ENCODE assay signal across 13 mouse cellular contexts in the genomic region with DNA sequence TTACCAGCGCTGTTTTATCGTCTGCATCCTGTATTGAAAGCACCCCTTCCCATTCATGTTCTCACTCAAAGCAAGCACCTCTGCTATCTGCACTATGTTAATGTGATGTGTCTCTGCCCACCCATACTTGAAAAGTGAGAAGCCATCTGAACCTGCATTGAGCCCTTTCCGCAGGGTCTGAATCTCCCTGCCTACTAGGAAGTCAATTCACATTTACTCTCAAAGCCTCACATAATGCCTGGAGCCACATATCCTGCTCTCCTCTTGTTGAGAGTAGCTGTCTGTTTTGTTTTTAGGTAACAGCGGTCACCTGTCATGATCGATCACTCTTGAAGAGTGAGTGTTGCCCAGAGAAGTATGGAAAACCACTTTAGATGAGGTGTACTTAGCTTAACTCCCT. TPM values are rescaled to one million over a fixed set of nuclear protein-coding genes. Genes with fewer than 3 reads are reported as not detected.
DNase-seq lines count a peak whose midpoint lies in the region; ATAC-seq and TF ChIP-seq lines count a peak whose summit lies in the region.
"Had no signal": no experiment of that assay in that cellular context is flagged by ENCODE, and none has a peak within 500 bp of the region (broad histone marks: within the 10 kb centered on the region; RNA-seq: fewer than 3 reads in every experiment).

No protein-coding gene starts in this region.

- intact Hi-C loops in heart, postnatal 25 days (cut with DNase I) = loop anchor here (5.0 to 10.0 kb wide), 5 partner anchors 34 to 486 kb away; partner anchors contain the start of genes Larp4b and Zmynd11

- H3K4me1 ChIP-seq in heart, embryonic 16.5 days (ENCODE audit: control insufficient read depth, insufficient read depth, low read length) = peaks cover 21% of the 10 kb centered on the region
- peaks cover 14% of the 10 kb centered on the region for H3K4me1 ChIP-seq in embryonic facial prominence, embryonic 15.5 days
- H3K4me1 ChIP-seq in hindbrain, postnatal 0 days (ENCODE audit: insufficient read depth, low read length) = peaks cover 11% of the 10 kb centered on the region; the same call in 1 of the 2 replicates
- peaks cover 14% of the 10 kb centered on the region for H3K4me1 ChIP-seq in kidney, embryonic 16.5 days (ENCODE audit: insufficient read depth, low read length)

- no peak for ATAC-seq in heart, embryonic 16.5 days (replicated peaks; ENCODE audit: extremely low read depth, insufficient read depth, low FRiP score)
- ATAC-seq in embryonic facial prominence, embryonic 15.5 days (ENCODE audit: insufficient number of reproducible peaks, low FRiP score, low TSS enrichment, low read depth) = no peak
- ATAC-seq in hindbrain, postnatal 0 days = no peak
- no peak for ATAC-seq in kidney, embryonic 16.5 days (ENCODE audit: low FRiP score, low TSS enrichment)
- ATAC-seq: CD4-positive, CD25-positive, alpha-beta regulatory T cell, adult 4 months had no signal

- 79% methylated on average over 5 of the region's 5 CpGs for WGBS in heart, embryonic 16.5 days
- WGBS in embryonic facial prominence, embryonic 15.5 days = 78% methylated on average over 5 of the region's 5 CpGs
- 79% methylated on average over 5 of the region's 5 CpGs for WGBS in hindbrain, postnatal 0 days
- WGBS in kidney, embryonic 16.5 days = 89% methylated on average over 5 of the region's 5 CpGs

- peaks cover 60% of the 10 kb centered on the region for H3K79me2 ChIP-seq in myocyte (ENCODE audit: control insufficient read depth, insufficient read depth)

- no peaks in the 10 kb centered on the region for H3K9me3 ChIP-seq in heart, embryonic 16.5 days (replicated peaks; ENCODE audit: control insufficient read depth, low read length)
- no peaks in the 10 kb centered on the region for H3K9me3 ChIP-seq in embryonic facial prominence, embryonic 15.5 days (replicated peaks)
- H3K9me3 ChIP-seq in hindbrain, postnatal 0 days (ENCODE audit: low read length) = no peaks in the 10 kb centered on the region
- H3K9me3 ChIP-seq in kidney, embryonic 16.5 days (ENCODE audit: low read length) = no peaks in the 10 kb centered on the region

- no peak for DNase-seq in heart, postnatal 25 days (ENCODE audit: low spot score)
- DNase-seq in hindbrain, postnatal 0 days (ENCODE audit: low spot score) = no peak
- no peak for DNase-seq in right cerebral cortex, postnatal 25 days
- DNase-seq in adrenal gland, postnatal 25 days = no peak
- DNase-seq: cerebellum, adult 8-10 months; gastrocnemius, postnatal 25 days; kidney, postnatal 4 days had no signal

- no peaks in the 10 kb centered on the region for H3K27me3 ChIP-seq in heart, embryonic 16.5 days (ENCODE audit: control insufficient read depth, insufficient read depth, low read length)
- no peaks in the 10 kb centered on the region for H3K27me3 ChIP-seq in embryonic facial prominence, embryonic 15.5 days
- no peaks in the 10 kb centered on the region for H3K27me3 ChIP-seq in hindbrain, postnatal 0 days (ENCODE audit: insufficient read depth, low read length)
- no peaks in the 10 kb centered on the region for H3K27me3 ChIP-seq in myocyte (ENCODE audit: control insufficient read depth, insufficient read depth, insufficient read length)
- no peaks in the 10 kb centered on the region for H3K27me3 ChIP-seq in kidney, embryonic 16.5 days (ENCODE audit: insufficient read depth, low read length)

- no peak overlapping the region for H3ac ChIP-seq in myocyte (ENCODE audit: control insufficient read depth, insufficient read length)

- peak overlapping the region; percentile 90 for H3K4me2 ChIP-seq in heart, embryonic 16.5 days (ENCODE audit: low read depth, low read length)
- peak overlapping the region; percentile 78 for H3K4me2 ChIP-seq in embryonic facial prominence, embryonic 15.5 days (replicated peaks)
- peak overlapping the region; percentile 76 for H3K4me2 ChIP-seq in hindbrain, postnatal 0 days (ENCODE audit: low read depth, low read length)
- H3K4me2 ChIP-seq in myocyte (ENCODE audit: low read depth) = peak overlapping the region; percentile 79
- no peak overlapping the region for H3K4me2 ChIP-seq in kidney, embryonic 16.5 days (replicated peaks; ENCODE audit: low read depth, low read length)

- H3K4me3 ChIP-seq in heart, embryonic 16.5 days (ENCODE audit: low read length) = peak overlapping the region; percentile 96
- H3K4me3 ChIP-seq in embryonic facial prominence, embryonic 15.5 days (replicated peaks) = no peak overlapping the region; the same call in 1 of the 2 replicates
- peak overlapping the region; percentile 99 for H3K4me3 ChIP-seq in hindbrain, postnatal 0 days (ENCODE audit: low read length)
- H3K4me3 ChIP-seq in myocyte = peak overlapping the region; percentile 66
- H3K4me3 ChIP-seq in kidney, embryonic 16.5 days (ENCODE audit: low read length) = no peak overlapping the region
- H3K4me3 ChIP-seq: erythroblast, embryonic 14.5 days had no signal

- H3K9ac ChIP-seq in heart, embryonic 16.5 days (ENCODE audit: low read length) = no peak overlapping the region
- no peak overlapping the region for H3K9ac ChIP-seq in embryonic facial prominence, embryonic 15.5 days
- H3K9ac ChIP-seq in hindbrain, postnatal 0 days (replicated peaks; ENCODE audit: low read length) = 0 out of 2 replicates have a peak overlapping the region, but pooled peaks have one; percentile 13
- no peak overlapping the region for H3K9ac ChIP-seq in kidney, embryonic 16.5 days (replicated peaks; ENCODE audit: low read length)

- TF ChIP-seq POLR2A in myocyte (IDR thresholded peaks at IDR 0.05; ENCODE audit: insufficient read length, low read depth) = no peak

- no peaks in the 10 kb centered on the region for H3K36me3 ChIP-seq in heart, embryonic 16.5 days (ENCODE audit: control insufficient read depth, insufficient read depth)
- H3K36me3 ChIP-seq in embryonic facial prominence, embryonic 15.5 days = no peaks in the 10 kb centered on the region
- no peaks in the 10 kb centered on the region for H3K36me3 ChIP-seq in hindbrain, postnatal 0 days (ENCODE audit: insufficient read depth, low read length)
- no peaks in the 10 kb centered on the region for H3K36me3 ChIP-seq in myocyte (ENCODE audit: control insufficient read depth, insufficient read depth)
- no peaks in the 10 kb centered on the region for H3K36me3 ChIP-seq in kidney, embryonic 16.5 days (ENCODE audit: insufficient read depth, low read length)

- no peak for TF ChIP-seq CTCF in hindbrain, postnatal 0 days (IDR thresholded peaks at IDR 0.05; ENCODE audit: low read depth)

- no peak overlapping the region for H3K27ac ChIP-seq in heart, embryonic 16.5 days (ENCODE audit: low read length)
- no peak overlapping the region for H3K27ac ChIP-seq in embryonic facial prominence, embryonic 15.5 days (replicated peaks)
- H3K27ac ChIP-seq in hindbrain, postnatal 0 days = no peak overlapping the region
- no peak overlapping the region for H3K27ac ChIP-seq in kidney, embryonic 16.5 days (ENCODE audit: low read length)

TF ChIP-seq in myocyte, 11 proteins besides CTCF, POLR2A, EP300 and RAD21:
- TF ChIP-seq MYOD1 (IDR thresholded peaks at IDR 0.05; ENCODE audit: control insufficient read depth in 1 of 3, insufficient read length in 2 of 3, low read depth in 2 of 3) = no peak
- no peak for TF ChIP-seq E2F4 (IDR thresholded peaks at IDR 0.05; ENCODE audit: insufficient read depth)
- no peak for TF ChIP-seq CEBPB (IDR thresholded peaks at IDR 0.05; ENCODE audit: insufficient read depth, poor library complexity, severe bottlenecking)
- no peak for TF ChIP-seq POLR2AphosphoS2 (IDR thresholded peaks at IDR 0.05; ENCODE audit: insufficient read length, low read depth)

RNA-seq across cellular contexts. Expression of gene Dip2c, which starts 2.3 kb away (rescaled TPM):
- polyA plus RNA-seq in heart, embryonic 16.5 days (2015; fragmentation: Nextera tagmentation; extraction: Ambion mirVana) = 5.6 and 6.8 TPM in 2 replicates
- total RNA-seq in heart, postnatal 25 days (2021) = 10 to 100 TPM; 41.8 to 46.0 TPM
- 6.3 and 6.4 TPM in 2 replicates for polyA plus RNA-seq in embryonic facial prominence, embryonic 15.5 days (2015; fragmentation: Nextera tagmentation; extraction: Ambion mirVana)
- 66.9 and 73.6 TPM in 2 replicates for total RNA-seq in hindbrain, postnatal 0 days (2014; rRNA removed)
- polyA plus RNA-seq in hindbrain, postnatal 0 days (2015; fragmentation: Nextera tagmentation; extraction: Ambion mirVana) = 8.4 and 9.2 TPM in 2 replicates
- polyA plus RNA-seq in myocyte (2012; fragmentation: generic; extraction: Trizol) = 17.8 TPM
- 4.3 and 4.6 TPM in 2 replicates for polyA plus RNA-seq in kidney, embryonic 16.5 days (2015; fragmentation: Nextera tagmentation; extraction: Ambion mirVana)
- 24.6 and 29.0 TPM in 2 replicates for total RNA-seq in adrenal gland, postnatal 25 days (2021)

Comparison
In these comparisons a context has a peak if more than half of its experiments do, and no peak if none do; other contexts are left out.
1. H3K4me3 ChIP-seq: peak in heart, embryonic 16.5 days (single experiment), hindbrain, postnatal 0 days (single experiment) and myocyte (single experiment); none in embryonic facial prominence, embryonic 15.5 days (single experiment) and kidney, embryonic 16.5 days (single experiment).